Mouse (Mus musculus) yolk sac, embryonic 10.5 days (tissue): ENCODE measurements around the gene Rps19bp1.

Experiments used
- DNase-seq: peaks from one replicate; pipeline ENCODE4 v3.0.0-alpha.2; 2017; ENCODE audit warnings: low spot score

The Rps19bp1 gene

DNA sequence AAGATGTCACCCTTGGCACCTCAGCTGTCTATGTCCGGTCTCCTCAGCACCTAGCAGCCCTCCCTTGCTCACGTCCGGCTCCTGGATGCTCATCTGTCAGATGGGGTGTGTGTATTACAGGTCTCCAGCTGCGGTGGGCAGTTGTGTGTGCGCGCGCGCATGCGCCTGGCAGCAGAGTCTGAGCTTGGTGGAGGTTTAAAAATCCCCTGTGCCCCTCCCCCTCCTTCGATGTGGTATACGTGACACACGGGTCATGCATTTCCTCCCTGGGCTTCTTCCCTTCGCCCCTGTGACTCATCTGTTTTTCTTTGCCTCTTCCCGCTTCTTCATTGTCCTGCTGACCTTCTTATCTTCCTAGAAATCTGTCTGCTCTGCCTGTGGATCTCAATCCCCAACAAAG is 44.9 kb downstream of the Rps19bp1 start:
- peak; percentile 89 for DNase-seq

DNA sequence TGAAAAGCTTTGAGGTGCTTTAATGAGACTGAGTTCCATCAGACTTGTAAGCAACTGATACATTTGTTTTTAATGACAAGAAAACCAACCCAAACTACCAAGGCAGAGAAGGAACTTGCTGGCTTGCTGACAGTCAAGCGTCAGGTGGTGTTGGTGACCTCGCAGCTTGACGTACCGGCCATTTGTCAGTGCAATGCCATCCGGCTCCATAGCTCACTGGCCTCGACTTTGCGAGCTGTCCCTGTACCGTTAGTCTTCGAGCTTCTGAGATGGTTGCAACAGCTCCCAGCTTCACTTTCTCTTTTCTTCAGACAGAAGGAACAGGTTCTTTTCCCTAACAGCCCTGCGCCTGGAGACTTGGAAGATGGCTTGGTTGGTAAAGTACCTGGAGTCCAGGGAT is 46.6 kb downstream of the Rps19bp1 start:
- DNase-seq: no peak

DNA sequence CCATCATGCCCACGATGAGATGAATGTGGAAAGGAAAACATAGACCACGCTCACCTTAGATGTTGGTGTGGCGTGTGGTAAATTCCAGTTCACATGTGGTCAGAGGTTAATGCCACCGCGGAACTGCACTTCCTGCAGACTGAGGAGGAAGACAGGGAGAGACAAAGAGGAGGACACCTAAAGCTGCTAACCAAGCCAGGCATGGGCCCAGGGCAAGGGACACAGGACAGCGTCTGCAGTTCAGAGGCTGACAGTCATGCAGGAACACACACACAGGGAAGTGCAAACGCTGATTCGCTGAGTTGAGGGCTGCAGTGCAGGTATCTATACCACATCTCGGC is 47.7 kb downstream of the Rps19bp1 start:
- DNase-seq: no peak

- DNase-seq: no peak
These were observed 48.2 kb downstream of the Rps19bp1 start for GRCm38 (mm10) chr15:80215716-80216479.

DNA sequence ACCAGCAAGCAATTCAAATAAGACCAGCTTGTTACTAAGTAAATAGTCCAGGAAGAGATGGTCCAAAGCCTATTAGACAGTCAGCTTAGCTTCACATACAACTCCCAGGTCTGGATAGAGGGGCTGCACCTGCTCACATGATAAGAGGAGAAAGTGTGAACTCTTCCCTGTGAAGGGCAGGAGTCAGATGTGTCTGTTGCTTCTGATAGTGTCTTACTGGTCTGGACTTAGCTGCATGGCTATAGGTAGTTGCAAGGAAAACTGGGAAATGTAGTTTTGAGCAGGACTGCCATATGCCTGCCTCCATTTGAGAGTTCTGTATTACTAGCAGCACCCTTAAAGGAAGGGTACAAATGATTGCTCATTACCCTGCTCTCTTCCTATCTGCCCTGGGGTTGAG is 50.4 kb downstream of the Rps19bp1 start:
- no peak for DNase-seq
